Mouse (Mus musculus) lung, postnatal 0 days (tissue): ENCODE measurements at regions not wholly inside any gene's neighbourhood (a gene's known extent, or its start where the extent isn't known, plus 50 kb on each side); places are given as distances from the start of the nearest gene placed in this dataset.
"Not testable (repeated sequence)": the region's sequence is repeated elsewhere in the genome, so short reads cannot be mapped to it uniquely, and the experiment has no call there.

Experiments
- ATAC-seq: fragments of 200-750 bp; cut with Nextera tagmentation; 2 replicates; pipeline ENCODE4 v1.8.0; 2017; ENCODE audit warnings: moderate library complexity
- DNase-seq: peaks from one replicate; pipeline ENCODE4 v3.0.0-alpha.2; 2016; ENCODE audit warnings: low spot score
- H3K27ac ChIP-seq: fragments of 300-500 bp; sonication (generic); 2 replicates; pipeline ENCODE4 v1.5.1; 2014; ENCODE audit warnings: antibody characterized with exemption, mild to moderate bottlenecking, low read length, mixed read lengths
- H3K27me3 ChIP-seq: fragments of 300-500 bp; sonication (generic); replicated peaks from 2 replicates; pipeline ENCODE4 v1.6.1; 2014; ENCODE audit warnings: low read length, mixed read lengths; ENCODE audit not compliant: insufficient read depth
- H3K36me3 ChIP-seq: fragments of 300-500 bp; sonication (generic); 2 replicates; pipeline ENCODE4 v1.6.1; 2014; ENCODE audit warnings: low read length, mixed read lengths; ENCODE audit not compliant: insufficient read depth
- H3K4me1 ChIP-seq: fragments of 300-500 bp; sonication (generic); 2 replicates; pipeline ENCODE4 v1.6.1; 2014; ENCODE audit warnings: antibody characterized with exemption, low read depth, low read length, mixed read lengths; ENCODE audit not compliant: insufficient read depth
- H3K4me2 ChIP-seq: fragments of 300-500 bp; sonication (generic); replicated peaks from 2 replicates; pipeline ENCODE4 v1.6.1; 2014; ENCODE audit warnings: low read depth, mild to moderate bottlenecking, low read length, moderate library complexity, mixed read lengths
- H3K4me3 ChIP-seq: fragments of 300-500 bp; sonication (generic); 2 replicates; pipeline ENCODE4 v1.5.1; 2014; ENCODE audit warnings: low read depth, low read length
- H3K9ac ChIP-seq: fragments of 300-500 bp; sonication (generic); replicated peaks from 2 replicates; pipeline ENCODE4 v1.6.1; 2014; ENCODE audit warnings: low read depth, mild to moderate bottlenecking
- H3K9me3 ChIP-seq: fragments of 300-500 bp; sonication (generic); 2 replicates; pipeline ENCODE4 v1.6.1; 2016; ENCODE audit warnings: low read length, mixed read lengths
- CTCF ChIP-seq: IDR thresholded peaks from 2 replicates; pipeline ENCODE4 v1.5.1; 2016; ENCODE audit warnings: antibody characterized with exemption, mild to moderate bottlenecking
- EP300 ChIP-seq: IDR thresholded peaks from 2 replicates; pipeline ENCODE4 v1.6.1; 2016; ENCODE audit warnings: antibody characterized with exemption, mild to moderate bottlenecking, control low read depth
- WGBS: fragments of 180-500 bp; shearing (Covaris S2); extraction: QIAGEN DNeasy Blood & Tissue Kit; methylation state at CpG from one replicate; pipeline ENCODE4 v1.1.7; 2014; 5-methylcytosine and 5-hydroxymethylcytosine counted together

- no peak overlapping the region for H3K27ac ChIP-seq
- no peaks in the 10 kb centered on the region for H3K36me3 ChIP-seq
- no peaks in the 10 kb centered on the region for H3K9me3 ChIP-seq
- WGBS = 34% methylated on average over 4 of the region's 4 CpGs
- no peak overlapping the region for H3K9ac ChIP-seq
- no peak overlapping the region for H3K4me3 ChIP-seq
- ATAC-seq = no peak
- TF ChIP-seq EP300 (no peak), CTCF (no peak)
- no peak overlapping the region for H3K4me2 ChIP-seq
- DNase-seq = no peak
- H3K27me3 ChIP-seq = no peaks in the 10 kb centered on the region
- H3K4me1 ChIP-seq = no peaks in the 10 kb centered on the region
Observed at GRCm38 (mm10) chr6:16765354-16765753, 132.9 kb downstream of the Tfec start.

- 22% methylated on average over 5 of the region's 5 CpGs for WGBS
- Histone ChIP-seq H3K4me1 (no peaks in the 10 kb centered on the region), H3K9me3 (no peaks in the 10 kb centered on the region), H3K27me3 (no peaks in the 10 kb centered on the region), H3K36me3 (no peaks in the 10 kb centered on the region), H3K9ac (no peak overlapping the region), H3K4me2 (no peak overlapping the region), H3K27ac (no peak overlapping the region), H3K4me3 (no peak overlapping the region)
- ATAC-seq (no peak), DNase-seq (peak; percentile 9)
- TF ChIP-seq EP300 (no peak), CTCF (no peak)
Observed at GRCm38 (mm10) chr6:16764707-16765106, 133.5 kb downstream of the Tfec start.

GRCm38 (mm10) chr6:16755044-16755443, 143.2 kb downstream of the Tfec start:
- not testable (repeated sequence) for H3K36me3 ChIP-seq, ATAC-seq, H3K27me3 ChIP-seq, H3K9me3 ChIP-seq, H3K4me3 ChIP-seq, H3K27ac ChIP-seq, H3K9ac ChIP-seq, H3K4me1 ChIP-seq, DNase-seq, H3K4me2 ChIP-seq
- WGBS = 94% methylated on average over 1 of the region's 1 CpGs

GRCm38 (mm10) chr6:16733184-16733583, 165.1 kb downstream of the Tfec start:
- no peak for ATAC-seq
- H3K9me3 ChIP-seq = no peaks in the 10 kb centered on the region
- TF ChIP-seq EP300 (no peak), CTCF (no peak)
- no peak overlapping the region for H3K4me2 ChIP-seq
- WGBS = 76% methylated on average over 7 of the region's 7 CpGs
- H3K4me3 ChIP-seq = no peak overlapping the region
- no peaks in the 10 kb centered on the region for H3K4me1 ChIP-seq
- no peaks in the 10 kb centered on the region for H3K27me3 ChIP-seq
- no peak overlapping the region for H3K27ac ChIP-seq
- no peak overlapping the region for H3K9ac ChIP-seq
- no peak for DNase-seq
- H3K36me3 ChIP-seq = no peaks in the 10 kb centered on the region

DNA sequence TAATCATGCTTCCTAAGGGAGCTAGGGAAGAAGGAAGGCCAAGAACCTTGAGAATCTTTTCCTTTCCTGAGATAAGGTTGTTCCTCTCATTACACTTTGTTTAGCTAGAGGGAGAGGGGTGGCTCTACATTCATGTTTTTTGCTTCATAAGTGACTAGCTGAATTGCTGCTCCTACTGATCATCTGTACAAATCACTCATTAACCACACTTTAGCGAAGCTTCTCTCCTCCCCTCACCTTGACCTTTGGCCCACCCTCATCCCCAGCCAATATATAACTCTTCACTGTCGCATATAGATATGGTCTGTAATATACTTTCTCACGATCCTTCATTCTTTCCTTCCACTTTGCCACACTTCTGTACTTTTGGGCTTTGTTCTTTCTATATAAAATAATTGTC, 166.1 kb downstream of the Tfec start:
- WGBS = 57% methylated on average over 3 of the region's 3 CpGs
- no peak overlapping the region for H3K4me2 ChIP-seq
- H3K9ac ChIP-seq = no peak overlapping the region
- H3K27me3 ChIP-seq = no peaks in the 10 kb centered on the region
- no peak for TF ChIP-seq CTCF
- no peak for TF ChIP-seq EP300
- no peaks in the 10 kb centered on the region for H3K4me1 ChIP-seq
- ATAC-seq (no peak), DNase-seq (no peak)
- H3K9me3 ChIP-seq = no peaks in the 10 kb centered on the region
- no peak overlapping the region for H3K27ac ChIP-seq
- H3K36me3 ChIP-seq = no peaks in the 10 kb centered on the region
- H3K4me3 ChIP-seq = no peak overlapping the region

GRCm38 (mm10) chr6:16727256-16727890, 170.9 kb downstream of the Tfec start:
- no peaks in the 10 kb centered on the region for H3K36me3 ChIP-seq
- H3K9me3 ChIP-seq = no peaks in the 10 kb centered on the region
- H3K9ac ChIP-seq = no peak overlapping the region
- ATAC-seq (no peak), DNase-seq (no peak)
- H3K4me1 ChIP-seq = no peaks in the 10 kb centered on the region
- 28% methylated on average over 13 of the region's 13 CpGs for WGBS
- H3K27ac ChIP-seq = no peak overlapping the region
- no peak overlapping the region for H3K4me3 ChIP-seq
- TF ChIP-seq EP300 (no peak), CTCF (no peak)
- no peaks in the 10 kb centered on the region for H3K27me3 ChIP-seq
- H3K4me2 ChIP-seq = no peak overlapping the region

GRCm38 (mm10) chr6:16725256-16725655, 173.0 kb downstream of the Tfec start:
- WGBS = 74% methylated on average over 2 of the region's 2 CpGs
- Histone ChIP-seq H3K27me3 (no peaks in the 10 kb centered on the region), H3K27ac (no peak overlapping the region), H3K9me3 (no peaks in the 10 kb centered on the region), H3K4me1 (no peaks in the 10 kb centered on the region), H3K4me3 (no peak overlapping the region), H3K9ac (no peak overlapping the region), H3K4me2 (no peak overlapping the region), H3K36me3 (no peaks in the 10 kb centered on the region)
- no peak for TF ChIP-seq CTCF
- no peak for TF ChIP-seq EP300
- no peak for ATAC-seq
- no peak for DNase-seq
